Mouse (Mus musculus): ENCODE results near the gene Pink1. TPM values are rescaled to one million over a fixed set of nuclear protein-coding genes. Genes with fewer than 3 reads are reported as not detected.

Pink1 gene
- total RNA-seq, 2 experiments from 2014 or later: 170 to 188 TPM

DNA sequence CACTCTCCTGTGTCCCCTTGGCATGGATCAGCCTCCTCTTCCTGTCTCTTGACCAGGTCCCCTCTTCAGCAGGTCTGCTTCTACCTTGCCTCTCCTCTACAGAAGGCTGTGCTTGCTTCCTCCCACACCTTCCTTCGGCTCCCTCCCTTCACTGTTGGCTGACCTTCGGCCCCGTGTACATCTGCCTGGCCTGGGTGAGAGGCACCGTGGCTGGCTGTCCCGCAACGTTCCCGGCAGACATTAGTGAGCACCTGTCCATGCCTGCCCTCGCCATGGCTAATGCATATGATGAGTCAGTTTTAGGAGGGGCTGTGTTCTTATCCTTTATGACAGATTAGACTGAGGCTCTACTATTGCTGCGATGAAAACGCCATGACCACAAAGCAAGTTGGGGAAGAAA is 58.2 kb downstream of the Pink1 start:
- DNase-seq (ENCODE audit: low spot score in 2 of 2): no peak

Small RNAs within 50 kb of the gene (microRNA-seq; reads per million reads assigned to microRNA genes)
- not detected for gene Gm27646
- gene Mir7019: not detected

Other genes with a start within 250 kb of the Pink1 start
- gene Hp1bp3, start 110.0 kb downstream of the Pink1 start, total RNA-seq (2021): 100 to 1,000 TPM; 102 to 108 TPM
- gene Sh2d5, start 75.9 kb downstream of the Pink1 start, total RNA-seq (2021): under 1 TPM in 1 of 2 experiments, not detected in 1; 0.39 TPM
- under 1 TPM; 0.34 TPM for gene Kif17, start 75.9 kb downstream of the Pink1 start, total RNA-seq (2021)
- gene Ddost, start 21.6 kb downstream of the Pink1 start, total RNA-seq (2021): 100 to 1,000 TPM; 106 to 115 TPM
- 1 to 10 TPM; 2.1 to 2.4 TPM for gene Cda, start 41.7 kb upstream of the Pink1 start, total RNA-seq (2021)
- gene Fam43b, start 70.2 kb upstream of the Pink1 start, total RNA-seq (2021): not detected
- gene Mul1, start 108.4 kb upstream of the Pink1 start, total RNA-seq (2021): 10 to 100 TPM; 30.1 to 33.2 TPM
- 10 to 100 TPM in 1 of 2 experiments, 1 to 10 TPM in 1; 8.1 to 10.5 TPM for gene Camk2n1, start 128.0 kb upstream of the Pink1 start, total RNA-seq (2021)

Data from gastrocnemius, postnatal 4 days (tissue).